Mouse (Mus musculus) heart, adult 2 months (tissue): ENCODE measurements at regions not wholly inside any gene's neighbourhood (a gene's known extent, or its start where the extent isn't known, plus 50 kb on each side); places are given as distances from the start of the nearest gene placed in this dataset.

ENCODE experiments used
- CTCF ChIP-seq: fragments of 200-600 bp; IDR thresholded peaks from 2 replicates; pipeline ENCODE4 v1.8.1; 2022; ENCODE audit warnings: antibody characterized with exemption, mild to moderate bottlenecking, moderate library complexity
- POLR2A ChIP-seq: fragments of 200-500 bp; IDR thresholded peaks from 2 replicates; pipeline ENCODE4 v1.6.1; 2011; ENCODE audit warnings: mild to moderate bottlenecking, low read depth, low read length, control low read depth; ENCODE audit not compliant: insufficient read depth

- TF ChIP-seq POLR2A (no peak), CTCF (no peak)
These were observed 511.4 kb downstream of the Slitrk6 start for GRCm38 (mm10) chr14:110243549-110243948.
